Mouse (Mus musculus): ENCODE results near the gene Mon2. TPM values are rescaled to one million over a fixed set of nuclear protein-coding genes. Genes with fewer than 3 reads are reported as not detected.

Gene Mon2
- 34.3 and 38.0 TPM in 2 replicates for polyA plus RNA-seq (2012; rRNA removed)

- Histone ChIP-seq H3K36me3 (ENCODE audit: control insufficient read depth, insufficient read depth, low read length) (no peaks in the 10 kb centered on the region), H3K4me3 (ENCODE audit: extremely low read depth, insufficient read depth, insufficient read length) (peak within 1 kb of the TSS; percentile 75), H3K27me3 (ENCODE audit: control insufficient read depth, insufficient read depth, low read length) (no peaks in the 10 kb centered on the region), H3K27ac (ENCODE audit: insufficient read depth, low read length) (peak within 1 kb of the TSS; percentile 68; the same call in 1 of the 2 replicates), H3K4me1 (ENCODE audit: control insufficient read depth, insufficient read depth, insufficient read length) (peaks cover 2% of the 10 kb centered on the region; the same call in 1 of the 2 replicates)
- TF ChIP-seq POLR2A (IDR thresholded peaks at IDR 0.05; ENCODE audit: low read depth, low read length) (peak; percentile 42), CTCF (IDR thresholded peaks at IDR 0.05; ENCODE audit: extremely low read depth, insufficient read depth, insufficient read length, insufficient replicate concordance) (no peak)
- WGBS = under 1% methylated on average over 58 of the region's 58 CpGs
- DNase-seq (ENCODE audit: low read depth in 1 of 2, low spot score in 2 of 2) = peak; percentile 89 to 97
These were observed at the start of gene Mon2 for GRCm38 (mm10) chr10:123076245-123077023. TSS of gene Mon2 (minus strand) at chr10:123076505.

- no peaks in the 10 kb centered on the region for H3K27me3 ChIP-seq (ENCODE audit: control insufficient read depth, insufficient read depth, low read length)
- TF ChIP-seq POLR2A (IDR thresholded peaks at IDR 0.05; ENCODE audit: low read depth, low read length) (no peak), CTCF (IDR thresholded peaks at IDR 0.05; ENCODE audit: extremely low read depth, insufficient read depth, insufficient read length, insufficient replicate concordance) (no peak)
- WGBS = 98% methylated on average over 14 of the region's 14 CpGs
- no peaks in the 10 kb centered on the region for H3K4me1 ChIP-seq (ENCODE audit: control insufficient read depth, insufficient read depth, insufficient read length)
- H3K36me3 ChIP-seq (ENCODE audit: control insufficient read depth, insufficient read depth, low read length) = peaks cover 51% of the 10 kb centered on the region
- H3K27ac ChIP-seq (ENCODE audit: insufficient read depth, low read length) = no peak overlapping the region
- no peak overlapping the region for H3K4me3 ChIP-seq (ENCODE audit: extremely low read depth, insufficient read depth, insufficient read length)
- no peak for DNase-seq (ENCODE audit: low read depth in 1 of 2, low spot score in 2 of 2)
These were observed 44.5 kb upstream of the Mon2 start for GRCm38 (mm10) chr10:123120666-123121392.

GRCm38 (mm10) chr10:123116861-123117260 lies 40.6 kb upstream of the Mon2 start:
- Histone ChIP-seq H3K27me3 (ENCODE audit: control insufficient read depth, insufficient read depth, low read length) (no peaks in the 10 kb centered on the region), H3K36me3 (ENCODE audit: control insufficient read depth, insufficient read depth, low read length) (peaks cover 42% of the 10 kb centered on the region), H3K4me3 (ENCODE audit: extremely low read depth, insufficient read depth, insufficient read length) (no peak overlapping the region), H3K27ac (ENCODE audit: insufficient read depth, low read length) (no peak overlapping the region), H3K4me1 (ENCODE audit: control insufficient read depth, insufficient read depth, insufficient read length) (no peaks in the 10 kb centered on the region)
- no peak for DNase-seq (ENCODE audit: low read depth in 1 of 2, low spot score in 2 of 2)
- 93% methylated on average over 14 of the region's 14 CpGs for WGBS
- no peak for TF ChIP-seq POLR2A (IDR thresholded peaks at IDR 0.05; ENCODE audit: low read depth, low read length)
- no peak for TF ChIP-seq CTCF (IDR thresholded peaks at IDR 0.05; ENCODE audit: extremely low read depth, insufficient read depth, insufficient read length, insufficient replicate concordance)

- Histone ChIP-seq H3K27me3 (ENCODE audit: control insufficient read depth, insufficient read depth, low read length) (no peaks in the 10 kb centered on the region), H3K4me3 (ENCODE audit: extremely low read depth, insufficient read depth, insufficient read length) (no peak overlapping the region), H3K27ac (ENCODE audit: insufficient read depth, low read length) (no peak overlapping the region), H3K36me3 (ENCODE audit: control insufficient read depth, insufficient read depth, low read length) (peaks cover 30% of the 10 kb centered on the region), H3K4me1 (ENCODE audit: control insufficient read depth, insufficient read depth, insufficient read length) (no peaks in the 10 kb centered on the region)
- TF ChIP-seq CTCF (IDR thresholded peaks at IDR 0.05; ENCODE audit: extremely low read depth, insufficient read depth, insufficient read length, insufficient replicate concordance) (no peak), POLR2A (IDR thresholded peaks at IDR 0.05; ENCODE audit: low read depth, low read length) (no peak)
- DNase-seq (ENCODE audit: low read depth in 1 of 2, low spot score in 2 of 2) = no peak
- 97% methylated on average over 8 of the region's 8 CpGs for WGBS
These were observed 37.2 kb upstream of the Mon2 start for GRCm38 (mm10) chr10:123113466-123113865.

GRCm38 (mm10) chr10:123112787-123113168 lies 36.5 kb upstream of the Mon2 start:
- Histone ChIP-seq H3K4me1 (ENCODE audit: control insufficient read depth, insufficient read depth, insufficient read length) (no peaks in the 10 kb centered on the region), H3K27ac (ENCODE audit: insufficient read depth, low read length) (no peak overlapping the region), H3K4me3 (ENCODE audit: extremely low read depth, insufficient read depth, insufficient read length) (no peak overlapping the region), H3K36me3 (ENCODE audit: control insufficient read depth, insufficient read depth, low read length) (peaks cover 27% of the 10 kb centered on the region), H3K27me3 (ENCODE audit: control insufficient read depth, insufficient read depth, low read length) (no peaks in the 10 kb centered on the region)
- 84% methylated on average over 9 of the region's 9 CpGs for WGBS
- no peak for DNase-seq (ENCODE audit: low read depth in 1 of 2, low spot score in 2 of 2)
- TF ChIP-seq POLR2A (IDR thresholded peaks at IDR 0.05; ENCODE audit: low read depth, low read length) = no peak
- TF ChIP-seq CTCF (IDR thresholded peaks at IDR 0.05; ENCODE audit: extremely low read depth, insufficient read depth, insufficient read length, insufficient replicate concordance) = no peak

GRCm38 (mm10) chr10:123112056-123112786 lies 35.9 kb upstream of the Mon2 start:
- 94% methylated on average over 11 of the region's 11 CpGs for WGBS
- no peak for DNase-seq (ENCODE audit: low read depth in 1 of 2, low spot score in 2 of 2)
- Histone ChIP-seq H3K27ac (ENCODE audit: insufficient read depth, low read length) (no peak overlapping the region), H3K27me3 (ENCODE audit: control insufficient read depth, insufficient read depth, low read length) (no peaks in the 10 kb centered on the region), H3K36me3 (ENCODE audit: control insufficient read depth, insufficient read depth, low read length) (peaks cover 25% of the 10 kb centered on the region), H3K4me3 (ENCODE audit: extremely low read depth, insufficient read depth, insufficient read length) (no peak overlapping the region), H3K4me1 (ENCODE audit: control insufficient read depth, insufficient read depth, insufficient read length) (no peaks in the 10 kb centered on the region)
- TF ChIP-seq CTCF (IDR thresholded peaks at IDR 0.05; ENCODE audit: extremely low read depth, insufficient read depth, insufficient read length, insufficient replicate concordance) (no peak), POLR2A (IDR thresholded peaks at IDR 0.05; ENCODE audit: low read depth, low read length) (no peak)
